Mouse (Mus musculus) embryonic stem cell, embryonic (primary cell): ENCODE results near the gene Notch2.

Source experiments
- CTCF ChIA-PET, 4 experiments: fragments of 300-600 bp in 2 of 4; fragments of 350-600 bp in 2 of 4; sonication (Branson Sonifier 250); formaldehyde crosslinking; loops; one replicate each; lab custom pipeline; 2022; ENCODE audit warnings: inconsistent platforms in 2 of 4; lab: Charles Lee
- POLR2A ChIA-PET, 4 experiments: fragments of 300-600 bp in 2 of 4; fragments of 350-600 bp in 2 of 4; sonication (Branson Sonifier 250); formaldehyde crosslinking; loops; one replicate each; lab custom pipeline; 2022; ENCODE audit warnings: antibody characterized with exemption in 4 of 4, inconsistent platforms in 1 of 4; lab: Charles Lee

The Notch2 gene

GRCm38 (mm10) chr3:98016901-98017591 lies 3.7 kb downstream of the Notch2 start:
- ChIA-PET CTCF (no interaction called here), POLR2A (interaction anchor here in 1 of 4 experiments (5.3 kb wide), 1 partner anchor 11 kb away, joined by 50 read pairs; no protein-coding TSS in a partner anchor)

GRCm38 (mm10) chr3:98018187-98018586 lies 4.9 kb downstream of the Notch2 start:
- CTCF ChIA-PET, result no interaction called here
- POLR2A ChIA-PET, result interaction anchor here in 2 of 4 experiments (0.5 to 1.0 kb wide), 3 partner anchors 9 to 73 kb away, joined by 3 to 4 read pairs (median 3); no protein-coding TSS in a partner anchor

DNA sequence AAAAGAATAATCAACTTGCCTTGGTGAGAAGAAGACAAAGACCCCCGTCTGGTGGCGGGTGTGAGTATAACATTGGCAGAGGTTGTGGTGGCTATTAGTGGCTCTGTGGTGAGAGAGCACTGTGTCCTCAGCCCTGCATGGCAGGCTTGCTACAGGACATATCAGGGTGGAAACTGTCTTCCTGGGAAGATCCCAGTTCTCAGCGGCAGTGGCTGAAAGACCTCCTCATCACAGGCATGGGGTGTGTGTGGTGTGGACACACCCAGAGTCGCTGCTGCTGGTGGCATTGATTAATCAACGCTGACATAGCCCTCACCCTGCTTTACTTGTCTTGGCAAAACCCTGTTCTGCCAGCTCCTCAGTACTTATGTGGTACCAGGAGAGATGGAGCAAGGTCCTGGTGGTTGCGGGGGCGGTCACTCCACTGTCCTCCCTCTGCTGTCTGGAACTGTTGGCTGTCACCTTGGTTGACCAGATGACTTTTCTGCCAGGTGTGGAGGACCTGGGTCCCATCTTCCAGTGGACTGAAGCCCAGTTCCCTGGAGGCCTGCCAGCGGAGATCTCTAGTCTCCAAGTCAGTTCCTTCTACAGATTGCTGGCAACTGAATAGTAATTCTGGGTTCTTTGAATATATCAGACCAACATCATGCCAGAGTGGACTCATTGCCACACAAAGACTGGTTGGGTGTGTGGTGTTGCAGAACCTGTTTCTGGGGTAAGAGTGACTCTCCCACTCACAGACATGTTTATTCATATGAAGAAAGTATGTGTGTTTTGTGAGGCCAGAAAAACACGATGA lies 7.3 kb downstream of the Notch2 start:
- ChIA-PET POLR2A (interaction anchor here in 1 of 4 experiments (0.9 kb wide), 1 partner anchor 11 kb away, joined by 3 read pairs; no protein-coding TSS in a partner anchor), CTCF (no interaction called here)

DNA sequence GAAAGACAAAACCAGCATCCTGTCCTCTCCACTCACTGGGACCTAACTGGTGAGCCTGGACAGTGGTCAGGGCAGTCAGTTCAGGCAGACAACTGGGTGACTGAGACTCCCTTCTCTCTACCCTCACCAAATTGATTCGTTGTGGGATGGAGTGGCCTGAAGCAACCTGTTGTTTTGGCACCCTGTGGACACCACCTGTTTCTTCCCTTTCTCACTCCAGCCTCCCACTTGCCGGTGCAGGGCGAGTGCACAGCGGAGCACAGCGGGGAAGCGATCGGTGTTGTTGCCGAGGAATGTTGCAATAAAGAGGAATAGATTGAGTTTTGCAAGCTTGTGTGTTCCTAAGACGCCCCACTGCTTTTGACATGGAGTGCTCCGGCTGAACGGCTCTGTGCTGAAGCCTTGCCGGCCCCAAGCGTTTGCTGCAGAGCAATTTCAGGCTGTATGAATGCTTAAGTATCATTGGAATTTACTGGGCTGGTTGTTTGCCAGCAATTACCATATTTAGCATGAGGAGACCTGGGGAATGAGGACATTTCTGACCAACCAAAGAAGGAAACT lies 11.0 kb downstream of the Notch2 start:
- ChIA-PET POLR2A (interaction anchor here in 3 of 4 experiments (0.8 to 3.8 kb wide), 7 partner anchors 9 to 123 kb away, joined by 3 to 37 read pairs (median 3); partner anchors contain the start of genes Notch2 (in 2 of the 3) and Sec22b (in 1 of the 3)), CTCF (interaction anchor here in 2 of 4 experiments (0.6 to 0.7 kb wide), 2 partner anchors 16 to 29 kb away, joined by 3 to 5 read pairs; no protein-coding TSS in a partner anchor)

- CTCF ChIA-PET, result no interaction called here
- POLR2A ChIA-PET, result interaction anchor here in 3 of 4 experiments (0.9 to 6.2 kb wide), 5 partner anchors 11 to 14 kb away, joined by 4 to 50 read pairs (median 5); partner anchors contain the start of gene Notch2 (in 3 of the 3)
These were observed 12.2 kb downstream of the Notch2 start for GRCm38 (mm10) chr3:98025521-98025920.

DNA sequence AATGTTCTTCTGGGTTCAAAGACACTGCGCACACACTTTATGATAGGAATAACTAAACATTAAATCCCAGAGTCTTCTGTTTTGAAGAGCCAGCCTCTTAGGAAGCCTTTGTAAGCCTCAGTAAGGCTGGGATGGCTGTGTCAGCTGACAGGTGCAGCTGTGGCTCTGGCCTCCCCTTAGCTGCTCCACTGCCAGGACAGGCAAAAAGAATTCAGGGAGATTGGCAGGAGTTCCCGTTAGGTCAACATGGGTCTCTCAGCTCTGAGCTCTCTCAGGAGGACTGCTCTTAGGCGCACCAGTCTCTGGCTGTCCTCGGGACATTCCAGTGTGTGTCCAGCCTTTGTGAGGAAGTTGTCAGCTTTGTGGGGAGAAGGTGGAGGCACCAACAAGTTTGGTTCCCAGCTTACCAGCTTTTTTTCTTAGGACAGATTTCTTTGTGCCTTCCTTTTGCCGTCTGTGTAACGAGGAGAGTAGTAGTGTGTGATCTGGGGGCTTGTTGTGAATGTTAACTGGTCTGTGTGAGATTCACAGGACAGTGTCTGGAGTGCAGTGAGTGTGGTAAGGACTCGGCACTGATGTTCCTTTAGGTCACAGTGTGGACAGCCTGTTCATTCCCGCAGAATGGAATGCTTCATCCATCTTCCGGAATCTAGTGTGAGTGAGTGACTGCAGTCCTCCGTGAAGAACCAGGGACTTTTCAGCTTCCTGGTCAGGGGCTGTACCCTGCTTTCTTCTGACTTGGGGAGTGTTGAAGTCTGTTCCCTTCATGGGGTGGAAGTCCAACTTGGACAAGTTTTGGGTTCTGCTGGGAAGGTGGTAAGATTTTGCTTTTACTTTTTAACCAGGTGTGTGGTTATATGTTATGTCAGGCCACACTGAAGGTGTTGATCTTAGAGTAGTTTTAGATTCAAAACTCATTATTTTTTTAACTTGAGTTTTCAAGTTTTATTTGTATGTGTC lies 12.9 kb downstream of the Notch2 start:
- POLR2A ChIA-PET, result interaction anchor here in 3 of 4 experiments (0.5 to 6.2 kb wide), 7 partner anchors 7 to 13 kb away, joined by 4 to 50 read pairs (median 5); partner anchors contain the start of gene Notch2 (in 3 of the 3)
- CTCF ChIA-PET, result no interaction called here

- ChIA-PET POLR2A (interaction anchor here in 2 of 4 experiments (0.9 to 6.2 kb wide), 6 partner anchors 8 to 58 kb away, joined by 3 to 50 read pairs (median 4); partner anchors contain the start of gene Notch2 (in 2 of the 2)), CTCF (no interaction called here)
These were observed 14.0 kb downstream of the Notch2 start for GRCm38 (mm10) chr3:98027371-98027774.

DNA sequence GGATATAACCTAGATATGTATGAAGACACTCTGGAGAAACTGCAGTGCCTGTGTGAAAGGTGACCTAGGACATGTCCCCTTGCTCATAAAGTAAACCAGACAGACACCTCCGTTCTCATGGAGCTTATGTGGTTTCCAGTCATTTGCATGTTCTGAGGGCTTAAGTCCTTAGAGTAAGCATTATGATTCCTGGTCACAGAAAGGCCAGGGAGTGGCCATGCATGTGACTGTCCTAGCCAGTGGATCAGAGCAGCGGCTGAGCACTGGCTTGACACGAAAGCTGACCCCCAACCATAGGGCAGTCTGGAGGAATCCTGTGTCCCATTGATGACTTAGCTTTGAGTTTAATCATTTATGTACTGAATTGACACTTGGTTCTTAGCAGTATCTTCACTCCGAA lies 14.7 kb downstream of the Notch2 start:
- POLR2A ChIA-PET, result interaction anchor here in 2 of 4 experiments (0.9 to 6.2 kb wide), 6 partner anchors 9 to 58 kb away, joined by 3 to 50 read pairs (median 4); partner anchors contain the start of gene Notch2 (in 2 of the 2)
- CTCF ChIA-PET, result no interaction called here

DNA sequence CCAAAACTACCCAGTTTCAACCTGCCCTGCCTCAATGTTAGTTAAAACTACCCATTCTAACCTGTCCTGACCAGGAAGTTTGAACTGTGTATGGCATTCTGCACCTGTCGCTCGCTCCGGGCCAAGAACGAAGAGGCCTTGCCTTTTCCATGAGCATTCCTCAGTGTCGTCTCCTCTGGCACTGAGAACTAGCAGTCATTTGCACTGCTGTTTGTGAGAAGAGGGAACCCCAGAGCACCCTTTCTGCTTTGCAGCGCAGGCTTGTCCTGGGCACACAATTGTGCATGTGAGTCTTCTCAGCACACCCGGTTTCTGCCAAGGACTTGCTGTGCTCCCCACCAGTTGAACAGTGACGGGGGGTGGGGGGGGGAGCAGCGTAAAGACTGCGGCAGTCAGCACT lies 15.6 kb downstream of the Notch2 start:
- POLR2A ChIA-PET, result interaction anchor here in 2 of 4 experiments (1.1 to 6.2 kb wide), 3 partner anchors 9 to 15 kb away, joined by 5 to 50 read pairs (median 10); partner anchors contain the start of gene Notch2 (in 2 of the 2)
- CTCF ChIA-PET, result no interaction called here

- CTCF ChIA-PET, result interaction anchor here in 1 of 4 experiments (0.8 kb wide), 1 partner anchor 420 kb away, joined by 4 read pairs; no protein-coding TSS in a partner anchor
These were observed 17.8 kb downstream of the Notch2 start for GRCm38 (mm10) chr3:98031104-98031503.

GRCm38 (mm10) chr3:98032191-98032590 lies 18.9 kb downstream of the Notch2 start:
- POLR2A ChIA-PET, result interaction anchor here in 2 of 4 experiments (0.6 to 1.5 kb wide), 3 partner anchors 12 to 44 kb away, joined by 4 to 5 read pairs (median 5); partner anchors contain the start of gene Notch2 (in 1 of the 2)
- CTCF ChIA-PET, result no interaction called here

More at GRCm38 (mm10) chr3:98031104-98031503, 17.8 kb downstream of the Notch2 start:
- POLR2A ChIA-PET, result interaction anchor here in 2 of 4 experiments (1.0 to 6.2 kb wide), 7 partner anchors 8 to 129 kb away, joined by 3 to 50 read pairs (median 5); partner anchors contain the start of genes Notch2 (in 2 of the 2) and Adam30 (in 1 of the 2)

DNA sequence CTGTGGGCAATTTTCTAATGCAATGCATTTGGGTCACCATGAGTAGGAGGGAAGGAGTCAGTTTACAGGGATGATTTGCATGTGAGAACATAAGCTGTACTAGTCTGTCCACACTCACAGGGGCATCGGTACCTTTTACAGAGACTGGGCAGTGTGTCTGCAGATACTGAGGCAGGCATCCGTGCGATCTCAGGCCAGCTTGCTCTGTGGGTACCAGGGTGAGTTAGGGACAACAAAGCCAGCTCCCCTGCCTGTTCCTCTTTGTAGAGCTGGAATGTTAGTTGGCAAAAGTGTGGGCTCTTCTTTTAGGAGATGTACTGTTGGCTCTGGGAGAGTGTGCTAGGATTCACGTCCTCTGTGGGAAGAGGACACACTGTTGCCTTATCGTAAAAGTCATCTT lies 19.6 kb downstream of the Notch2 start:
- ChIA-PET POLR2A (interaction anchor here in 1 of 4 experiments (1.1 kb wide), 2 partner anchors 11 to 19 kb away, joined by 4 read pairs; partner anchors contain the start of gene Notch2), CTCF (no interaction called here)

GRCm38 (mm10) chr3:98034622-98035593 lies 21.6 kb downstream of the Notch2 start:
- CTCF ChIA-PET, result no interaction called here
- POLR2A ChIA-PET, result interaction anchor here in 2 of 4 experiments (1.2 to 2.5 kb wide), 4 partner anchors 12 to 21 kb away, joined by 3 to 13 read pairs (median 4); partner anchors contain the start of gene Notch2 (in 1 of the 2)

DNA sequence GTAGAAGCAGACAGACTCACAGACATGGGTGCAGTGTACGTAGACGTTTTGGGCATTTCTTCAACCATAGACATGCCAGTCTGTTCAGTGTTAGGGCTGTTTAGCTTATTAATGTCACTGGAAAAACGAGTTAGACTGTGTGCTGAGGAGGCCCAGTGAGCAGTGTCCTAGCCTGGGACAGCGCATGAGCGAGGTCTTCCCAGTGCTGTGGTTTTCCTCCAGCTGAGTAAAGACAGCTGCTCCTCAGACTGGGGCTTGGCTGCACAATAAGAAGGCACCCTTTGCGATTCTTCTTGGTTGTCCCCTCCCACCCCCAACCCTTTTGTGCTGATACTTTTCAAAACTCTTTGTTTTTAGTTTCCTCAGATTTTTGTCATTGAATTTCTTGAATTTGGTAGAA lies 22.8 kb downstream of the Notch2 start:
- ChIA-PET CTCF (no interaction called here), POLR2A (interaction anchor here in 2 of 4 experiments (1.3 to 2.5 kb wide), 2 partner anchors 10 to 23 kb away, joined by 5 to 13 read pairs; partner anchors contain the start of gene Notch2 (in 1 of the 2))

- POLR2A ChIA-PET, result interaction anchor here in 1 of 4 experiments (0.8 to 0.9 kb wide), 2 partner anchors 9 to 23 kb away, joined by 4 to 6 read pairs; partner anchors contain the start of gene Notch2
- CTCF ChIA-PET, result interaction anchor here in 1 of 4 experiments (0.7 kb wide), 1 partner anchor 8 kb away, joined by 3 read pairs; no protein-coding TSS in a partner anchor
These were observed 23.8 kb downstream of the Notch2 start for GRCm38 (mm10) chr3:98037151-98037550.
